Mouse (Mus musculus): Measurements from ENCODE around the gene Rpgrip1l.

- no peak for TF ChIP-seq CTCF (conservative IDR thresholded peaks at IDR 0.05; ENCODE audit: low read length)
- no peak for TF ChIP-seq POU5F1 (IDR thresholded peaks at IDR 0.05; ENCODE audit: borderline replicate concordance, low read length)
- no peak for TF ChIP-seq NANOG (IDR thresholded peaks at IDR 0.05; ENCODE audit: borderline replicate concordance, low read length)
Measured at GRCm38 (mm10) chr8:91342798-91343197, 29.7 kb upstream of the Rpgrip1l start.
